Mouse (Mus musculus): Measurements from ENCODE around the gene Gm3005.
"Not testable (repeated sequence)": the region's sequence is repeated elsewhere in the genome, so short reads cannot be mapped to it uniquely, and the experiment has no call there.

Gene Gm3005

DNA sequence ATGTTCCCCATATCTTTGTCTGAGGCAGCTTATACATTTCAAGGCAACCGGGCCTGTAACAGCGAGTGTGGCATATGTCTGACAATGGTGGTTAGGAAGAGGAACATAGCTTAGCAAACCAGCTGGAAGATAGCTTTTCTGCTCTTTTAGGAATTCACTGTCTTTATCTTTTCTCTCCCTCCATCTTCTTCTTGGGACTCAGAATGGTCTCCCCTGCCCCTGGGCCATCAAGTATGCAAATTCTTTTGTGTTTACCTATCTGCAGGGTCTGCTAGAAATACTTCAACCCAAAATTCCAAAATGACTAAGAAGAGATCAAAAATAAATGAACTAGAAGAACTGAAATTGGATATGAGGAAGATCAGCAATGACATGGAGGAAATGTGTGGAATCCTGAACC is at the start of gene Gm3005:
Gene Gm3005 (plus strand): TSS at position 301 of the 400 bp plus-strand sequence.
- ATAC-seq (ENCODE audit: insufficient number of reproducible peaks, low FRiP score, low TSS enrichment) = not testable (repeated sequence)

DNA sequence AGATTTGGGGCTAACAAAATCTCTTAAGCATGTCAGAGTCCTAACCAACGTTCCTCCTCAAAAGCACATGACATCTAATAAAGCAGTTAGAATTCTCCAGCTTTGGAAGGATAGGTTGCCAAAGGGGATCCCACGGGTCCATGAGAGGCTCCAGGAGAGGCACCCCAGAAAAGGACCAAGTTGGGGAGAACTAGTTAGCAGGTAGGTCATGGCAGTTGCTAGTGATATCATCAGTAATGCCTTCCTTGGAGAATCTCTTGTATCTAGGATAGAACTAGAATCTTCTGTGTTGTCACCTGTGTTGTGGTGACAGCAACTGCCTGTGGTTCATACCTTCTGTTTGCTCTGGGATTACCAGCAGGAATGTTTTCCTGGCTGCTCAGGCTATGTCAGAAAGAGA is 33.1 kb upstream of the Gm3005 start, which contains the start of gene Gm10413:
Gene Gm10413 (plus strand): TSS at position 301 of the 400 bp plus-strand sequence.
- not testable (repeated sequence) for ATAC-seq (ENCODE audit: insufficient number of reproducible peaks, low FRiP score, low TSS enrichment)

DNA sequence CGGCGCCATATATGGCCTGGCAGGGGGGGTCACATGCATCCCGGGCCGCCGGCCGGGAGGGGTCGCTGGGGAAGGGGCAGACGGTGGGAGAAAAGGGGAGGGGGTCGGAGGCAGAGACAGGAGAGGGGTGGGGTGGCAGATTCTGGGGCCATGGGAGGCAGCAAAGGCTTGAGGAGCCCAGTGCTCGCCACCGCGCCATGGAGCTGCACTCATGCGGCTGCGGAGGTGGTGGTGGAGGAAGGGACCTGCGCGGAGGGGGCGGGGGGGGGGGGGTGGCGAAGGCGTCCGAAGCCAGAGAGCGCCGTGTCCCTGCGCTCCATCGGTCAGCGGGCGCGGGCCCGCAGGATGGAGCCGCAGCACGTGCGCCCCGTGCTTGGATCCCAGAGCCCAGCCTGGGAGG is 15.6 kb upstream of the Gm3005 start, which contains the start of gene Gm10409:
Gene Gm10409 (plus strand): TSS at position 301 of the 400 bp plus-strand sequence.
- not testable (repeated sequence) for ATAC-seq (ENCODE audit: insufficient number of reproducible peaks, low FRiP score, low TSS enrichment)

- not testable (repeated sequence) for ATAC-seq (ENCODE audit: insufficient number of reproducible peaks, low FRiP score, low TSS enrichment)
Measured at GRCm38 (mm10) chr14:3449079-3449478, 21.2 kb downstream of the Gm3005 start, which contains the start of gene Gm10408. TSS of gene Gm10408 (plus strand) at chr14:3449379.

DNA sequence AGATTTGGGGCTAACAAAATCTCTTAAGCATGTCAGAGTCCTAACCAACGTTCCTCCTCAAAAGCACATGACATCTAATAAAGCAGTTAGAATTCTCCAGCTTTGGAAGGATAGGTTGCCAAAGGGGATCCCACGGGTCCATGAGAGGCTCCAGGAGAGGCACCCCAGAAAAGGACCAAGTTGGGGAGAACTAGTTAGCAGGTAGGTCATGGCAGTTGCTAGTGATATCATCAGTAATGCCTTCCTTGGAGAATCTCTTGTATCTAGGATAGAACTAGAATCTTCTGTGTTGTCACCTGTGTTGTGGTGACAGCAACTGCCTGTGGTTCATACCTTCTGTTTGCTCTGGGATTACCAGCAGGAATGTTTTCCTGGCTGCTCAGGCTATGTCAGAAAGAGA is 206.3 kb downstream of the Gm3005 start, which contains the start of gene Gm3012:
Gene Gm3012 (plus strand): TSS at position 301 of the 400 bp plus-strand sequence.
- ATAC-seq (ENCODE audit: insufficient number of reproducible peaks, low FRiP score, low TSS enrichment) = not testable (repeated sequence)
